Mouse (Mus musculus): ENCODE measurements around the gene Krtap5-4.
"Not testable (repeated sequence)": the region's sequence is repeated elsewhere in the genome, so short reads cannot be mapped to it uniquely, and the experiment has no call there.

GRCm38 (mm10) chr7:142303929-142304328 is 580 bp downstream of the Krtap5-4 start:
- TF ChIP-seq POLR2A (IDR thresholded peaks at IDR 0.05; ENCODE audit: insufficient read length, low read depth); POLR2AphosphoS2 (IDR thresholded peaks at IDR 0.05; ENCODE audit: insufficient read length, low read depth); E2F4 (IDR thresholded peaks at IDR 0.05; ENCODE audit: insufficient read depth); MAX (IDR thresholded peaks at IDR 0.05; ENCODE audit: low read depth); TCF12 (IDR thresholded peaks at IDR 0.05; ENCODE audit: insufficient read depth, poor library complexity, severe bottlenecking): not testable (repeated sequence)
- peak in 2 of 3 experiments; percentile 42 to 58 for TF ChIP-seq MYOD1 (IDR thresholded peaks at IDR 0.05; ENCODE audit: control insufficient read depth in 1 of 3, insufficient read length in 2 of 3, low read depth in 2 of 3)
